Mouse (Mus musculus): ENCODE results near the gene Gm973. TPM values are rescaled to one million over a fixed set of nuclear protein-coding genes. Genes with fewer than 3 reads are reported as not detected.
A peak's percentile ranks its signal among the peaks of the same experiment; 100 is the strongest.

The Gm973 gene
- total and polyA plus RNA-seq, 3 experiments, result 0.05 to 3.7 TPM; not detected in 1

GRCm38 (mm10) chr1:59668871-59669270, 152.8 kb downstream of the Gm973 start:
- H3K4me1 ChIP-seq (ENCODE audit: insufficient read depth, low read depth, low read length), result peaks cover 46% of the 10 kb centered on the region
- DNase-seq (ENCODE audit: low spot score), result no peak
- no peaks in the 10 kb centered on the region for H3K9me3 ChIP-seq (replicated peaks)
- ATAC-seq (ENCODE audit: extremely low read depth, insufficient number of reproducible peaks, low FRiP score, poor library complexity, severe bottlenecking), result no peak
- peak overlapping the region; percentile 76; the same call in 1 of the 2 replicates for H3K4me3 ChIP-seq (ENCODE audit: low read depth, low read length)
- peaks cover 36% of the 10 kb centered on the region for H3K36me3 ChIP-seq (replicated peaks)
- TF ChIP-seq CTCF (IDR thresholded peaks at IDR 0.05; ENCODE audit: low read depth, low read length), result no peak
- no peak for TF ChIP-seq TAL1 (conservative IDR thresholded peaks at IDR 0.05; ENCODE audit: low read depth, low read length)
- no peak for TF ChIP-seq GATA2 (IDR thresholded peaks at IDR 0.05; ENCODE audit: borderline replicate concordance, low read depth, low read length)
- no peak for TF ChIP-seq POLR2AphosphoS5 (IDR thresholded peaks at IDR 0.05; ENCODE audit: insufficient replicate concordance, low read depth, low read length)
- TF ChIP-seq GATA1 (IDR thresholded peaks at IDR 0.05; ENCODE audit: borderline replicate concordance, low read length), result no peak
- no peaks in the 10 kb centered on the region for H3K27me3 ChIP-seq (ENCODE audit: insufficient read depth, low read length)

DNA sequence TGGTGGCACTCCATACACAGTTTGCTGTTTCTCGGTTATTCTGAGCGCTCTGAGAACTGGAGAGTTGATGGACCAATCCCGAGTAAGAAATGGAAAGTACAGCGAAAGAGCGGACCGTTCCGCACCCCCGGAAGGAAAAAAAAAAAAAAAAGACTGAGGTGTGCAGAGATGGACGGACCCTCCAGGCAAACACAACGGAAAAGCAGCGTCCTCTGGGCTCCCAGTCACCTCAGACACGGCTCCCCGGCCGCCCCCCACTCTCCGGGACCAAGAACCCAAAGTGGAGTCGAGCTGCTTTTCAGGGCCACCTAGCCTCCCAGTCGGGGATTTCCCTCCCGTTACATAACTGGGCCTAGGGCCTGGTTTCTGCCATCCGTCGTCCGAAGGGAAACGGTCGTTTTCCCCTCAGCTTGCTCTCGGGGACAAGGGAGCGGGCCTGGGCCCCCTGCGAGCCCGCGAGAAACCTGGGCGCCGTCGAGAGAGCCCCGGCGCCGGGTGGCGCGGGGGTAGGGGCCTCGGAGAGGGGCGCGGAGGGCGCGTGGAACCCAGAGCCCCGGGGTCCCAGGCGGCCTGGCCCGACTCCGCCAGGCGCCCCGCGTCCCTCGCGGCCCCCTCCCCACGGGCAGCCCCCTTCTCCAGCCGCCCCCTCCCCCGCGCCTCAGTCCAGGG, 154.0 kb downstream of the Gm973 start:
- peak; percentile 47 for ATAC-seq (ENCODE audit: extremely low read depth, insufficient number of reproducible peaks, low FRiP score, poor library complexity, severe bottlenecking)
- peak overlapping the region; percentile 76 for H3K4me3 ChIP-seq (ENCODE audit: low read depth, low read length)
- no peaks in the 10 kb centered on the region for H3K27me3 ChIP-seq (ENCODE audit: insufficient read depth, low read length)
- peak; percentile 55 for DNase-seq (ENCODE audit: low spot score)
- TF ChIP-seq GATA2 (IDR thresholded peaks at IDR 0.05; ENCODE audit: borderline replicate concordance, low read depth, low read length), result no peak
- TF ChIP-seq CTCF (IDR thresholded peaks at IDR 0.05; ENCODE audit: low read depth, low read length), result no peak
- TF ChIP-seq POLR2AphosphoS5 (IDR thresholded peaks at IDR 0.05; ENCODE audit: insufficient replicate concordance, low read depth, low read length), result no peak
- TF ChIP-seq GATA1 (IDR thresholded peaks at IDR 0.05; ENCODE audit: borderline replicate concordance, low read length), result no peak
- no peak for TF ChIP-seq TAL1 (conservative IDR thresholded peaks at IDR 0.05; ENCODE audit: low read depth, low read length)
- H3K36me3 ChIP-seq (replicated peaks), result peaks cover 43% of the 10 kb centered on the region
- peaks cover 40% of the 10 kb centered on the region for H3K4me1 ChIP-seq (ENCODE audit: insufficient read depth, low read depth, low read length)
- no peaks in the 10 kb centered on the region for H3K9me3 ChIP-seq (replicated peaks)

- no peaks in the 10 kb centered on the region for H3K27me3 ChIP-seq (ENCODE audit: insufficient read depth, low read length)
- H3K36me3 ChIP-seq (replicated peaks), result peaks cover 44% of the 10 kb centered on the region
- DNase-seq (ENCODE audit: low spot score), result peak; percentile 91
- peak within 1 kb of the TSS; percentile 76 for H3K4me3 ChIP-seq (ENCODE audit: low read depth, low read length)
- no peaks in the 10 kb centered on the region for H3K9me3 ChIP-seq (replicated peaks)
- no peak for TF ChIP-seq TAL1 (conservative IDR thresholded peaks at IDR 0.05; ENCODE audit: low read depth, low read length)
- peak; percentile 83 for ATAC-seq (ENCODE audit: extremely low read depth, insufficient number of reproducible peaks, low FRiP score, poor library complexity, severe bottlenecking)
- H3K4me1 ChIP-seq (ENCODE audit: insufficient read depth, low read depth, low read length), result peaks cover 41% of the 10 kb centered on the region
Measured at GRCm38 (mm10) chr1:59670641-59671168, 154.6 kb downstream of the Gm973 start, which contains the start of gene Sumo1. TSS of gene Sumo1 (minus strand) at chr1:59670834.

GRCm38 (mm10) chr1:59673661-59674060, 157.6 kb downstream of the Gm973 start:
- no peaks in the 10 kb centered on the region for H3K27me3 ChIP-seq (ENCODE audit: insufficient read depth, low read length)
- H3K36me3 ChIP-seq (replicated peaks), result peaks cover 32% of the 10 kb centered on the region
- peaks cover 23% of the 10 kb centered on the region for H3K4me1 ChIP-seq (ENCODE audit: insufficient read depth, low read depth, low read length)
- DNase-seq (ENCODE audit: low spot score) (no peak), ATAC-seq (ENCODE audit: extremely low read depth, insufficient number of reproducible peaks, low FRiP score, poor library complexity, severe bottlenecking) (no peak)
- TF ChIP-seq GATA2 (IDR thresholded peaks at IDR 0.05; ENCODE audit: borderline replicate concordance, low read depth, low read length) (no peak), POLR2AphosphoS5 (IDR thresholded peaks at IDR 0.05; ENCODE audit: insufficient replicate concordance, low read depth, low read length) (no peak), GATA1 (IDR thresholded peaks at IDR 0.05; ENCODE audit: borderline replicate concordance, low read length) (no peak), CTCF (IDR thresholded peaks at IDR 0.05; ENCODE audit: low read depth, low read length) (no peak), TAL1 (conservative IDR thresholded peaks at IDR 0.05; ENCODE audit: low read depth, low read length) (no peak)
- H3K4me3 ChIP-seq (ENCODE audit: low read depth, low read length), result no peak overlapping the region
- no peaks in the 10 kb centered on the region for H3K9me3 ChIP-seq (replicated peaks)

- Histone ChIP-seq H3K27me3 (ENCODE audit: insufficient read depth, low read length) (no peaks in the 10 kb centered on the region), H3K36me3 (replicated peaks) (peaks cover 29% of the 10 kb centered on the region), H3K4me1 (ENCODE audit: insufficient read depth, low read depth, low read length) (peaks cover 22% of the 10 kb centered on the region), H3K4me3 (ENCODE audit: low read depth, low read length) (peak overlapping the region; percentile 65), H3K9me3 (replicated peaks) (no peaks in the 10 kb centered on the region)
- ATAC-seq (ENCODE audit: extremely low read depth, insufficient number of reproducible peaks, low FRiP score, poor library complexity, severe bottlenecking) (no peak), DNase-seq (ENCODE audit: low spot score) (peak; percentile 16)
- no peak for TF ChIP-seq CTCF (IDR thresholded peaks at IDR 0.05; ENCODE audit: low read depth, low read length)
- TF ChIP-seq POLR2AphosphoS5 (IDR thresholded peaks at IDR 0.05; ENCODE audit: insufficient replicate concordance, low read depth, low read length), result no peak
- no peak for TF ChIP-seq GATA2 (IDR thresholded peaks at IDR 0.05; ENCODE audit: borderline replicate concordance, low read depth, low read length)
- no peak for TF ChIP-seq GATA1 (IDR thresholded peaks at IDR 0.05; ENCODE audit: borderline replicate concordance, low read length)
- TF ChIP-seq TAL1 (conservative IDR thresholded peaks at IDR 0.05; ENCODE audit: low read depth, low read length), result no peak
Measured at GRCm38 (mm10) chr1:59683926-59684818, 168.1 kb downstream of the Gm973 start.

All from G1E (cell line).